Mouse (Mus musculus): ENCODE data around the gene Ranbp10. TPM values are rescaled to one million over a fixed set of nuclear protein-coding genes. Genes with fewer than 3 reads are reported as not detected.

Gene Ranbp10
- polyA plus RNA-seq, 2 experiments: 37.0 to 60.6 TPM

DNA sequence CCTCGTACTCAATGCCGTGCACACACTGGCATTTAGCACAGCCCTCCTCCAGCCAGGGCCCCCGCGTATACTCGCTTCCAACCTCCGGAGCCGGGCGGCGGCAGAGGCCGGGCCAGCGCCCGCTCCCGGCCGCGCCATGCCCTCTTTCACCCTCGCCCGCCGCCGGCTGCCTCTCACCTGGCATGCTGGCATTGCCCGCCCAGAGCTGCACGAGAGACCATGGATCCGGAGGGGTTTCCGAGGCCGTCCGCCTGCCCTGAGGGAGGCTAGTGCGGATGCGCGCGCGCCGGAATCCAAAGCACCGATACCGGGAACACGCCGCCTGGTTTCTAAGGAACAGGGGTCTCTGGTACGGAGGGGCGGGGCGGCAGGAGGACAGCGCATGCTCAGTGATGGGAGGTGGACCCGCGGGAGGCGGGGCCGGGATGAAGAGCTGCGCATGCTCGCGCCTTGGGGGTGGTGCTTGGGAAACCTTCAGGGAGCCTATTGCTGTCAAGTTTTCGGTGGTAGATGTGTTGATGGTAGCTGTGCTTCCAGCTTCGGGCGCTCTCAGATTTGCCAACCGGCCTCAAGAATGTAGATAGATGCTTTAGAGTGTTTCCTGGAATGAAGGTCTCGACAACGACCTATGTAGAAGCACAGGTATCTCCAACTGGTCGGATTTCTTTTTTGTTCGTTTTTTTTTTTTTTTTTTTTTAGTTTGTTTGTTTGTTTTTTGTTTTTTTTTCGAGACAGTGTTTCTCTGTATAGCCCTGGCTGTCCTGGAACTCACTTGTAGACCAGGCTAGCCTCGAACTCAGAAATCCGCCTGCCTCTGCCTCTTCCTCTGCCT lies 68.7 kb downstream of the Ranbp10 start, which contains the start of gene Gfod2:
Gene Gfod2, minus strand, starts transcription at position 388 of the 832 bp plus-strand sequence.
- peaks cover 12 to 13% of the 10 kb centered on the region in 2 experiments; a peak in 3 of 4 replicates for H3K4me1 ChIP-seq (replicated peaks; ENCODE audit: control insufficient read depth in 2 of 2, insufficient read depth in 2 of 2, low read length in 1 of 2)
- H3K36me3 ChIP-seq (replicated peaks; ENCODE audit: control insufficient read depth, insufficient read depth, low read depth): no peaks in the 10 kb centered on the region
- H3K27me3 ChIP-seq (ENCODE audit: control insufficient read depth, insufficient read depth, low read length): no peaks in the 10 kb centered on the region
- H3K4me2 ChIP-seq (ENCODE audit: low read depth): peak within 1 kb of the TSS; percentile 99
- peak within 1 kb of the TSS; percentile 52 for H3K27ac ChIP-seq
- H3K4me3 ChIP-seq (ENCODE audit: insufficient read depth in 1 of 2, low read depth in 2 of 2, low read length in 2 of 2): peak within 1 kb of the TSS; percentile 79 to 86
- no peak for TF ChIP-seq CTCF (IDR thresholded peaks at IDR 0.05; ENCODE audit: low read depth)
- TF ChIP-seq EP300 (IDR thresholded peaks at IDR 0.05; ENCODE audit: low read depth): no peak
- DNase-seq (ENCODE audit: low read depth in 3 of 3, low spot score in 3 of 3): peak; percentile 83 to 88 (median 83)
- ATAC-seq (ENCODE audit: insufficient read depth): peak; percentile 97
- 2% methylated on average over 56 of the region's 57 CpGs for WGBS (ENCODE audit: insufficient replicate concordance)
- no peaks in the 10 kb centered on the region for H3K9me3 ChIP-seq (ENCODE audit: control insufficient read depth, low read length)
- H3K9ac ChIP-seq (replicated peaks): peak within 1 kb of the TSS; percentile 81

GRCm38 (mm10) chr8:105757796-105758276 lies 69.3 kb downstream of the Ranbp10 start:
- Histone ChIP-seq H3K27ac (no peak overlapping the region), H3K9me3 (ENCODE audit: control insufficient read depth, low read length) (no peaks in the 10 kb centered on the region), H3K4me3 (ENCODE audit: insufficient read depth in 1 of 2, low read depth in 2 of 2, low read length in 2 of 2) (peak overlapping the region; percentile 79 to 86), H3K4me2 (ENCODE audit: low read depth) (peak overlapping the region; percentile 99), H3K4me1 (replicated peaks; ENCODE audit: control insufficient read depth in 2 of 2, insufficient read depth in 2 of 2, low read length in 1 of 2) (peaks cover 12 to 15% of the 10 kb centered on the region in 2 experiments; a peak in 3 of 4 replicates), H3K9ac (replicated peaks) (peak overlapping the region; percentile 81), H3K27me3 (ENCODE audit: control insufficient read depth, insufficient read depth, low read length) (no peaks in the 10 kb centered on the region), H3K36me3 (replicated peaks; ENCODE audit: control insufficient read depth, insufficient read depth, low read depth) (no peaks in the 10 kb centered on the region)
- ATAC-seq (ENCODE audit: insufficient read depth) (no peak), DNase-seq (ENCODE audit: low read depth in 3 of 3, low spot score in 3 of 3) (no peak)
- WGBS (ENCODE audit: insufficient replicate concordance): 5% methylated on average over 12 of the region's 12 CpGs
- no peak for TF ChIP-seq CTCF (IDR thresholded peaks at IDR 0.05; ENCODE audit: low read depth)
- no peak for TF ChIP-seq EP300 (IDR thresholded peaks at IDR 0.05; ENCODE audit: low read depth)

GRCm38 (mm10) chr8:105754688-105755087 lies 72.5 kb downstream of the Ranbp10 start:
- WGBS (ENCODE audit: insufficient replicate concordance): 52% methylated on average over 2 of the region's 2 CpGs
- no peak overlapping the region for H3K4me3 ChIP-seq (ENCODE audit: insufficient read depth in 1 of 2, low read depth in 2 of 2, low read length in 2 of 2)
- ATAC-seq (ENCODE audit: insufficient read depth) (no peak), DNase-seq (ENCODE audit: low read depth in 3 of 3, low spot score in 3 of 3) (no peak)
- no peaks in the 10 kb centered on the region for H3K9me3 ChIP-seq (ENCODE audit: control insufficient read depth, low read length)
- no peak overlapping the region for H3K9ac ChIP-seq (replicated peaks)
- no peak overlapping the region for H3K27ac ChIP-seq
- TF ChIP-seq EP300 (IDR thresholded peaks at IDR 0.05; ENCODE audit: low read depth): no peak
- TF ChIP-seq CTCF (IDR thresholded peaks at IDR 0.05; ENCODE audit: low read depth): no peak
- peaks cover 12 to 18% of the 10 kb centered on the region in 2 experiments for H3K4me1 ChIP-seq (replicated peaks; ENCODE audit: control insufficient read depth in 2 of 2, insufficient read depth in 2 of 2, low read length in 1 of 2)
- no peaks in the 10 kb centered on the region for H3K36me3 ChIP-seq (replicated peaks; ENCODE audit: control insufficient read depth, insufficient read depth, low read depth)
- no peaks in the 10 kb centered on the region for H3K27me3 ChIP-seq (ENCODE audit: control insufficient read depth, insufficient read depth, low read length)
- no peak overlapping the region for H3K4me2 ChIP-seq (ENCODE audit: low read depth)

DNA sequence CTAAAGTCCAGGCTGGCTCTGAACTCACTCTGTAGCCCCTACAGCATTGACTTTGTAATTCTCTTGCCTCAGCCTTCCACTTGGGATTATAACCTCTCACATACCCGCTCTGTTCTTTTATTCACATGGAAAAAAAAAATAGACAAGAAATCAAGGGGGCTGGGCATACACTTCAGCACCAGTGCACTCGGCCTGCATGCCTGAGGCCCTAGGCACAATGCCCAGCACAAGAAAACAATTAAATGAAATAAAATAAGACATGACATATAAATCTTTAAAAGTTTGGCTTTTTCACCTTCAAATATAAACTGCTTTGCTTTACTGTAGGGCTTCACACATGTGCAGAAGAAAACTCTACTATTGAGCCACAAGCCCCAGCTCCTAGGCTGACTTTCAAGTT lies 73.2 kb downstream of the Ranbp10 start:
- Histone ChIP-seq H3K36me3 (replicated peaks; ENCODE audit: control insufficient read depth, insufficient read depth, low read depth) (no peaks in the 10 kb centered on the region), H3K9me3 (ENCODE audit: control insufficient read depth, low read length) (no peaks in the 10 kb centered on the region), H3K27ac (no peak overlapping the region), H3K4me3 (ENCODE audit: insufficient read depth in 1 of 2, low read depth in 2 of 2, low read length in 2 of 2) (no peak overlapping the region), H3K27me3 (ENCODE audit: control insufficient read depth, insufficient read depth, low read length) (no peaks in the 10 kb centered on the region), H3K4me1 (replicated peaks; ENCODE audit: control insufficient read depth in 2 of 2, insufficient read depth in 2 of 2, low read length in 1 of 2) (peaks cover 7 to 12% of the 10 kb centered on the region in 2 experiments), H3K4me2 (ENCODE audit: low read depth) (no peak overlapping the region), H3K9ac (replicated peaks) (no peak overlapping the region)
- TF ChIP-seq CTCF (IDR thresholded peaks at IDR 0.05; ENCODE audit: low read depth) (no peak), EP300 (IDR thresholded peaks at IDR 0.05; ENCODE audit: low read depth) (no peak)
- 81% methylated on average over 2 of the region's 2 CpGs for WGBS (ENCODE audit: insufficient replicate concordance)
- ATAC-seq (ENCODE audit: insufficient read depth) (no peak), DNase-seq (ENCODE audit: low read depth in 3 of 3, low spot score in 3 of 3) (no peak)

DNA sequence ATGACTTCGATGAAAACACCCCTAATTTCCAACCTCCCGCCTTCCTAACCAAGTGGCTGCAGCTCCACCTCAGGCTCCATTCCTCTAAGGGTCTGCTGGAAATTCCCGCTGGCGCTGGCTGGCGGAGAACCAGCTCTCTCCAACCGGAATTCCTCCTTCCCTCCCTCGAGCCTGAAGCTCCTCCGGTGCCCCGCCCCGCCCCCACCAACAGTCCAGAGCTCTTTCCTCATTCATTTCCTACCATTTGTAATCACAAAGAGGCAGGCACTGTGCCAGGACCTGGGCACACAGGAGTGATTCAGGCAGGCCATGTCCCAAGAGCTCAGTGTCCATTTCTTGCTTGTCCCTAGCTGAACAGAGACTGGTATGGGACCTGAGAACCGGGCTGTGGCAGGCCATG lies 76.5 kb downstream of the Ranbp10 start:
- DNase-seq (ENCODE audit: low read depth in 3 of 3, low spot score in 3 of 3) (no peak), ATAC-seq (ENCODE audit: insufficient read depth) (no peak)
- Histone ChIP-seq H3K4me3 (ENCODE audit: insufficient read depth in 1 of 2, low read depth in 2 of 2, low read length in 2 of 2) (no peak overlapping the region), H3K27ac (no peak overlapping the region), H3K9me3 (ENCODE audit: control insufficient read depth, low read length) (no peaks in the 10 kb centered on the region), H3K4me2 (ENCODE audit: low read depth) (no peak overlapping the region), H3K4me1 (replicated peaks; ENCODE audit: control insufficient read depth in 2 of 2, insufficient read depth in 2 of 2, low read length in 1 of 2) (peaks cover 0 to 4% of the 10 kb centered on the region in 2 experiments; a peak in 3 of 4 replicates), H3K36me3 (replicated peaks; ENCODE audit: control insufficient read depth, insufficient read depth, low read depth) (no peaks in the 10 kb centered on the region), H3K9ac (replicated peaks) (no peak overlapping the region), H3K27me3 (ENCODE audit: control insufficient read depth, insufficient read depth, low read length) (no peaks in the 10 kb centered on the region)
- TF ChIP-seq EP300 (IDR thresholded peaks at IDR 0.05; ENCODE audit: low read depth): no peak
- TF ChIP-seq CTCF (IDR thresholded peaks at IDR 0.05; ENCODE audit: low read depth): no peak
- 38% methylated on average over 11 of the region's 11 CpGs for WGBS (ENCODE audit: insufficient replicate concordance)
